Mouse (Mus musculus) embryonic facial prominence, embryonic 11.5 days (tissue): ENCODE measurements around the gene Cdkl5. TPM values are rescaled to one million over a fixed set of nuclear protein-coding genes. Genes with fewer than 3 reads are reported as not detected.

ENCODE experiments used
- ATAC-seq: fragments of 200-750 bp; cut with Nextera tagmentation; replicated peaks from 2 replicates; pipeline ENCODE4 v1.8.0; 2017; ENCODE audit warnings: low read depth; ENCODE audit not compliant: insufficient number of reproducible peaks, low FRiP score, low TSS enrichment
- DNase-seq: peaks from one replicate; pipeline ENCODE4 v3.0.0-alpha.2; 2015; ENCODE audit warnings: low spot score
- H3K27ac ChIP-seq: fragments of 300-500 bp; sonication (generic); replicated peaks from 2 replicates; pipeline ENCODE4 v1.5.1; 2014; ENCODE audit warnings: mild to moderate bottlenecking, low read depth, low read length, control low read depth
- H3K27me3 ChIP-seq: fragments of 300-500 bp; sonication (generic); 2 replicates; pipeline ENCODE4 v1.6.1; 2014; ENCODE audit warnings: mild to moderate bottlenecking, low read length, moderate library complexity, mixed read lengths; ENCODE audit not compliant: control insufficient read depth, insufficient read depth
- H3K36me3 ChIP-seq: fragments of 300-500 bp; sonication (generic); replicated peaks from 2 replicates; pipeline ENCODE4 v1.6.1; 2014; ENCODE audit warnings: low read depth, mild to moderate bottlenecking, low read length, moderate library complexity, mixed read lengths; ENCODE audit not compliant: control insufficient read depth, insufficient read depth
- H3K4me1 ChIP-seq: fragments of 300-500 bp; sonication (generic); 2 replicates; pipeline ENCODE4 v1.6.1; 2014; ENCODE audit warnings: low read length, mixed read lengths; ENCODE audit not compliant: control insufficient read depth, insufficient read depth
- H3K4me2 ChIP-seq: fragments of 300-500 bp; sonication (generic); 2 replicates; pipeline ENCODE4 v1.6.1; 2014; ENCODE audit warnings: low read depth, mild to moderate bottlenecking, control low read depth, low read length, moderate library complexity
- H3K4me3 ChIP-seq: fragments of 300-500 bp; sonication (generic); 2 replicates; pipeline ENCODE4 v1.5.1; 2014; ENCODE audit warnings: low read depth, low read length, control low read depth
- H3K9ac ChIP-seq: fragments of 300-500 bp; sonication (generic); replicated peaks from 2 replicates; pipeline ENCODE4 v1.6.1; 2014; ENCODE audit warnings: mild to moderate bottlenecking, control low read depth, low read length
- H3K9me3 ChIP-seq: fragments of 300-500 bp; sonication (generic); replicated peaks from 2 replicates; pipeline ENCODE4 v1.6.1; 2016; ENCODE audit warnings: mild to moderate bottlenecking, low read length, inconsistent platforms, mixed read lengths; ENCODE audit not compliant: control insufficient read depth
- WGBS: fragments of 180-500 bp; shearing (Covaris S2); extraction: QIAGEN DNeasy Blood & Tissue Kit; methylation state at CpG from one replicate; pipeline ENCODE4 v1.1.7; 2014; 5-methylcytosine and 5-hydroxymethylcytosine counted together
- polyA plus RNA-seq: library from polyadenylated mRNA; unstranded; fragments of >200 nt; fragmentation: Nextera tagmentation; extraction: Ambion mirVana; gene quantifications from 2 replicates; pipeline ENCODE4 v1.2.1, GENCODE M21; 2014

The Cdkl5 gene
- 1.5 and 1.7 TPM in 2 replicates for polyA plus RNA-seq

DNA sequence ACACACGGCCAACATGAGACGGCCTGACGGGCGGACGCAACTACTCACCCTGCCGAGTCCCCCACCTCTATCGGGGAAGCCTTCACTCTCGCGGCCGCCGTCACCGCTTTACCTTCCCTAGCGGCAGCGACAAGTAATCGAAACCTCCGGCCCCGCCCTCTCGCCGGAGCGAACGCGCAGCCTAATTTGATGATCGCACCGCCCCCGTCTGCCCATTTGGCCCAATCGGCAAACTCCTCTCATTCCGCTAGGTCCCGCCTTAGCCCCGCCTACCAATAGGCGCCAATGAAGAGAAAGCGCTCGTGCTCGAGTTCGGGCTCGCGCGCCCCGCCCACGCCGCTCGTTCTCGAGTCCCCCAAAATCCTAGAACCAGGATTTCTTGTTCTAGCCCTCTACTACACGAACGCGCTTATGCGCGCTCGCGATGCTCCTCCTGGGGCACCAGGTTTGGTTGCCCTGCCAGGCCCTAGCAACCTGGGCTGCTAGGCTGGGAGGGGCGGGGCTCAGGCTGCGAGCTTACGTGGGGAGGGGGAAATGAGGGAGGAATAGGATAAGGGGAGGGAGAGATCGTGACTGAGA, at the start of gene Cdkl5:
TSS of gene Cdkl5 (minus strand) at position 162 of the 579 bp plus-strand sequence.
- Histone ChIP-seq H3K9ac (peak within 1 kb of the TSS; percentile 55), H3K4me3 (peak within 1 kb of the TSS; percentile 56), H3K4me2 (peak within 1 kb of the TSS; percentile 41), H3K4me1 (no peaks in the 10 kb centered on the region), H3K9me3 (no peaks in the 10 kb centered on the region), H3K36me3 (no peaks in the 10 kb centered on the region), H3K27me3 (no peaks in the 10 kb centered on the region), H3K27ac (0 out of 2 replicates have a peak within 1 kb of the TSS, but pooled peaks have one; percentile 13)
- 19% methylated on average over 52 of the region's 53 CpGs for WGBS
- ATAC-seq (peak; percentile 94), DNase-seq (peak; percentile 93)

DNA sequence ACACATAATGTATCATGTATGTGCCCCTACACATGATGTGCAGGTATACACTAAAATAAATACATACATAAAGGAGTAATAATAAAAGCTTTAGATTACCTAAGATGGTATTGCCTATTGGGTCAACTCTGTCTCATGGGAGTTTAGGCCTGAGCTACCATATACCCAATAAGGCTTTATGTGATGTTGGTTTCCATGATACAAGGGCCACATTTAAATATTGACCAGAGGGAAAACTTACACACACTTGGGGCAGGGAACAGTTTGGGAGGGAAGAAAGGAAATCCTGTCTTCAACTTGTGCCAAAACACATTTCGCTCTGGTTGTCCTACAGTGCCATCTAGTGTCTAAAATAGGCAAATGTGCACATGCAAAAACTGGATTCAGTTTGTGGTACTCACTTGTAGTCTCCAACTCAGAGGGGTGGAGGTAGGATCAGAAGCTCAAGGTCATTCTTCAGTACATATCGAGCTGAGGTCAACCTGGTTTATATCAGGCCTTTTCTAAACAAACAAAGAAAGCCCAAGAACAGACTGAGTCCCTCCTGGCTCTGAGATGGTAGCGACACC, 38.8 kb upstream of the Cdkl5 start:
- DNase-seq, result peak; percentile 68
- WGBS, result 43% methylated on average over 3 of the region's 3 CpGs

DNA sequence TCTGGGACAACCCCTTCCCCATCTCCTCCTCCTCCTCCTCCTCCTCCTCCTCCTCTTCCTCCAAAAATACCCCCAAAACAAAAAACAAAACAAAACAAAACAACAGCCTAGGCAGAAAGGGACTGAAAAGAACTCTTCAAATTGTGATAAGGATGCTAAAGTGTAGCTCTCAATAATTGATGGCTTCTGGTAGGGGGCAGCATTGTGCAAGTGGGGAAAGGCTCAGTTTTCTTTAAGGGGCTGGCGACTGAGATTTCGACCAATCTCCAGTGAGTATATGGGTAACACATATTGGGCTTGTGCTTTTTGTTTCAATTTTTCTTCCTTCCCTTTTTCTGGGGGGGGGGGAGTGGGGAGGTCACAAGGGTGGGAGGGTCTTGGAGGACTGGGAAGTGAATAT, 37.9 kb upstream of the Cdkl5 start:
- Histone ChIP-seq H3K4me1 (no peaks in the 10 kb centered on the region), H3K4me2 (no peak overlapping the region), H3K9ac (no peak overlapping the region), H3K27ac (no peak overlapping the region), H3K27me3 (no peaks in the 10 kb centered on the region), H3K4me3 (no peak overlapping the region), H3K36me3 (no peaks in the 10 kb centered on the region), H3K9me3 (no peaks in the 10 kb centered on the region)
- 47% methylated on average over 2 of the region's 2 CpGs for WGBS
- DNase-seq, result peak; percentile 20
- ATAC-seq, result no peak

More for the DNA sequence above, 38.8 kb upstream of the Cdkl5 start:
- H3K36me3 ChIP-seq, result no peaks in the 10 kb centered on the region
- H3K9me3 ChIP-seq, result no peaks in the 10 kb centered on the region
- no peak overlapping the region for H3K9ac ChIP-seq
- no peaks in the 10 kb centered on the region for H3K27me3 ChIP-seq
- no peaks in the 10 kb centered on the region for H3K4me1 ChIP-seq
- H3K4me2 ChIP-seq, result no peak overlapping the region
- ATAC-seq, result no peak
- H3K27ac ChIP-seq, result no peak overlapping the region
- H3K4me3 ChIP-seq, result no peak overlapping the region

DNA sequence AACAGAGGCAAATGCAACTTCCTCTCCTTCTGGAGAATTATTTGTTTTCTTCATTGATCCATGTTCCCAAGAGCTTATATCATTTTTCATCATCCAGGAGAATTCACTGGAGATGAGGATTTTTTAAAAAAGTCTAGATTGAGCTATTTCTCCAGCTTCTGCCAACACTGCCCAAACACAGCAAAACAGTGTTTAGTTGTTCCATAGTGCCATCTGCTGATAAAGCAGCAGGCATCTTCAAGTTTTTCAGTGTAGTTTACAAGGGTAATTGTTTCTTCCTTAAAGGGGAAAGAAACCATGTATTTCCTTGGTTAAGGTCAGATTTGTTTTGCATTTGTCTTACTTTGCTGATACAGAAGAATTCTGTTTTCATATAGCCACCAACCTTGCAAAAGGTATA, 35.7 kb upstream of the Cdkl5 start:
- no peak for ATAC-seq
- H3K4me1 ChIP-seq, result no peaks in the 10 kb centered on the region
- H3K9me3 ChIP-seq, result no peaks in the 10 kb centered on the region
- DNase-seq, result no peak
- H3K4me2 ChIP-seq, result no peak overlapping the region
- H3K4me3 ChIP-seq, result no peak overlapping the region
- no peaks in the 10 kb centered on the region for H3K27me3 ChIP-seq
- H3K36me3 ChIP-seq, result no peaks in the 10 kb centered on the region
- H3K27ac ChIP-seq, result no peak overlapping the region
- H3K9ac ChIP-seq, result no peak overlapping the region

DNA sequence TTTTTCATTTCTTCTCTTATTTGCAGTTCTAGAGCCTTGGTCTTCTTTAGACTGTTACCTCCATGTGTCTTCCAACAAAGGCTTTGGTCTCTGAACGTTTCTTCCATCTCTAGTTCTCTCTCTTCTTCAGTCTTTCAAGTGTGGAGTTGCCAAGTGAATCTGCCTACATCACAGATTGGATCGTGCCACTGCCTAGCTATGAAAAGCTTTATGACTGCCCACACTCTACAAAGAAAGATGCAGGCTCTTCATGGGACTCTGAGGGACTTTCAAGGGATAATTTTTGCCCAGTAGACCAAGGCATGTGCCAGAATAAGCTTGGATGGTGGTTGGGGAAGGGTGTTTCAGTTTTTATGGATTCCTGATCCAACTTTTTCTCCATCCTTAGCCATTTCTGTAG, 30.0 kb upstream of the Cdkl5 start:
- Histone ChIP-seq H3K4me2 (no peak overlapping the region), H3K4me3 (no peak overlapping the region), H3K27ac (no peak overlapping the region), H3K27me3 (no peaks in the 10 kb centered on the region), H3K9ac (no peak overlapping the region), H3K4me1 (no peaks in the 10 kb centered on the region), H3K36me3 (no peaks in the 10 kb centered on the region), H3K9me3 (no peaks in the 10 kb centered on the region)
- DNase-seq, result no peak
- no peak for ATAC-seq
- WGBS, result 72% methylated on average over 2 of the region's 2 CpGs

DNA sequence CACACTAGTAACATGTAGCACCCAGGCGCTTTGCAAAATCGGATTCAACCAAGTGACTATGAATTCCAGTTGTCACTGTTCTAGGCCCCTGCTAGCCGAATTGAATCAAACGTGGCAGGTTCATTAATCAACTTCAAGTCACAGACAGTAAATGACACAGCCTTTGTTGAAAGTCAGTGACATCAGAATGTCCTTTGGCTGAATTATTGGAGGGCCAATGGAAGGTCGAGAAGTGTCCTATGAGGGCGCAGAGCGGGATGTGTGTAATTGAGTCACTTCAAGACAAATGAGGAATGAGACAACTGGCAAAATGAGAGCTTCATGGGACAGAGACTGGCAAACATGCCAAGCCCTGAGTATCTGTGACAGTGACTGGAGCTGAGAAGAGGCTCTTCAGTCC, 27.0 kb upstream of the Cdkl5 start:
- Histone ChIP-seq H3K36me3 (no peaks in the 10 kb centered on the region), H3K4me1 (no peaks in the 10 kb centered on the region), H3K27me3 (no peaks in the 10 kb centered on the region), H3K27ac (no peak overlapping the region), H3K4me3 (no peak overlapping the region), H3K9ac (no peak overlapping the region), H3K9me3 (no peaks in the 10 kb centered on the region), H3K4me2 (no peak overlapping the region)
- DNase-seq (no peak), ATAC-seq (no peak)
- WGBS, result 80% methylated on average over 7 of the region's 7 CpGs

DNA sequence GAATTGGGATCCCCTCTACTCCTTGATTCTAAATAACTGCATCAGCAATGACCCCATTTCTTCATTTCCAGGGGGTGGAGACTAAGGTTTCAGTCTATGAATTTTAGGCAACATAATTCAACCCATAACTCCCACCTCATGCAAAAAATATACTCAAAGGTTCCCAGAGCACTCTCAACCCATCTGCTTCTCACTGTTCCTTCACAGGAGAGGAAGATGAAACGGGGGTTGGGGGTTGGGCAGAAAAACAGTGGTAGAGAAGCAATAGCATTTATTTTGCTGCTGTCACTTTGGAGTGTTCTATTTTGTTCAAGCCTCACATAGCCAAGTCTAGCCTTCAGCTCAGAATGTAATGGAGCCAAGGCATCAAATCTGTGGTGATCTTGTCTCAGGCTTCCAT, 23.7 kb upstream of the Cdkl5 start:
- Histone ChIP-seq H3K9ac (no peak overlapping the region), H3K27me3 (no peaks in the 10 kb centered on the region), H3K4me1 (no peaks in the 10 kb centered on the region), H3K4me2 (no peak overlapping the region), H3K4me3 (no peak overlapping the region), H3K27ac (no peak overlapping the region), H3K9me3 (no peaks in the 10 kb centered on the region), H3K36me3 (no peaks in the 10 kb centered on the region)
- ATAC-seq (no peak), DNase-seq (no peak)
- WGBS, result 58% methylated on average over 1 of the region's 1 CpGs

DNA sequence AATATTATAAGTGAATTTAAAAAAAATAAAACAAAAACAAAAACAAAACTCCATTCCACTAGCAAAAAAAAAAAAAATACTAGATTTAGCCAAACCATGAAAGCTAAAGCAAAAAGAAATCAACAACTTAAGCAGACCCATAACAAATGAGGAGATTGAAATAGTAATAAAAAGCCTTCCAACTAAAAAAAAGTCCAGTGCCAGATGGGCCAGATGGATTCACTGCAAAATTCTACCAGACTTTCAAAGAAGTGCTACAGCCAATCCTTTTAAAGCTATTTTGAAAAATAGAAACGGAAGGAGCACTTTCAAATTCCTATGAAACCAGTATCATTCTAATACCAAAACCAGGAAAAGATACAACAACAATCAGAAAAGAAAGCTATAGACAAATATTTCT, 11.8 kb upstream of the Cdkl5 start:
- Histone ChIP-seq H3K9me3 (no peaks in the 10 kb centered on the region), H3K36me3 (no peaks in the 10 kb centered on the region), H3K4me3 (no peak overlapping the region), H3K27me3 (no peaks in the 10 kb centered on the region), H3K9ac (no peak overlapping the region), H3K4me1 (no peaks in the 10 kb centered on the region), H3K4me2 (no peak overlapping the region), H3K27ac (no peak overlapping the region)
- WGBS, result 82% methylated on average over 1 of the region's 1 CpGs
- ATAC-seq (no peak), DNase-seq (no peak)
